Mouse (Mus musculus) embryonic facial prominence, embryonic 12.5 days (tissue): Measurements from ENCODE around the gene Kcnj9. TPM values are rescaled to one million over a fixed set of nuclear protein-coding genes. Genes with fewer than 3 reads are reported as not detected.

Source experiments
- ATAC-seq: fragments of 200-750 bp; cut with Nextera tagmentation; 2 replicates; pipeline ENCODE4 v1.8.0; 2017; ENCODE audit not compliant: insufficient number of reproducible peaks, insufficient read depth, low FRiP score, low TSS enrichment
- H3K27ac ChIP-seq: fragments of 300-500 bp; sonication (generic); 2 replicates; pipeline ENCODE4 v1.5.1; 2016; ENCODE audit warnings: mild to moderate bottlenecking
- H3K27me3 ChIP-seq: fragments of 300-500 bp; sonication (generic); 2 replicates; pipeline ENCODE4 v1.6.1; 2016; ENCODE audit warnings: mild to moderate bottlenecking, moderate library complexity
- H3K36me3 ChIP-seq: fragments of 300-500 bp; sonication (generic); 2 replicates; pipeline ENCODE4 v1.6.1; 2016; ENCODE audit warnings: mild to moderate bottlenecking
- H3K4me1 ChIP-seq: fragments of 300-500 bp; sonication (generic); 2 replicates; pipeline ENCODE4 v1.6.1; 2016
- H3K4me2 ChIP-seq: fragments of 300-500 bp; sonication (generic); replicated peaks from 2 replicates; pipeline ENCODE4 v1.6.1; 2016; ENCODE audit warnings: mild to moderate bottlenecking, moderate library complexity
- H3K4me3 ChIP-seq: fragments of 300-500 bp; sonication (generic); 2 replicates; pipeline ENCODE4 v1.5.1; 2016; ENCODE audit warnings: mild to moderate bottlenecking
- H3K9ac ChIP-seq: fragments of 300-500 bp; sonication (generic); 2 replicates; pipeline ENCODE4 v1.6.1; 2016; ENCODE audit warnings: mild to moderate bottlenecking, moderate library complexity
- H3K9me3 ChIP-seq: fragments of 300-500 bp; sonication (generic); 2 replicates; pipeline ENCODE4 v1.6.1; 2016; ENCODE audit warnings: mild to moderate bottlenecking, moderate library complexity
- WGBS: fragments of 180-500 bp; shearing (Covaris S2); methylation state at CpG from one replicate; pipeline ENCODE4 v1.1.7; 2016; 5-methylcytosine and 5-hydroxymethylcytosine counted together
- polyA plus RNA-seq: library from polyadenylated mRNA; unstranded; fragments of >200 nt; fragmentation: Nextera tagmentation; extraction: Ambion mirVana; gene quantifications from 2 replicates; pipeline ENCODE4 v1.2.1, GENCODE M21; 2016

The Kcnj9 gene
- polyA plus RNA-seq, 1 experiment from 2014 or later = 0.15 TPM

- H3K9me3 ChIP-seq = no peaks in the 10 kb centered on the region
- H3K4me3 ChIP-seq = no peak overlapping the region
- no peaks in the 10 kb centered on the region for H3K27me3 ChIP-seq
- no peak for ATAC-seq
- no peak overlapping the region for H3K4me2 ChIP-seq
- H3K9ac ChIP-seq = no peak overlapping the region
- H3K4me1 ChIP-seq = no peaks in the 10 kb centered on the region
- H3K36me3 ChIP-seq = no peaks in the 10 kb centered on the region
- 86% methylated on average over 10 of the region's 10 CpGs for WGBS
- no peak overlapping the region for H3K27ac ChIP-seq
Measured at GRCm38 (mm10) chr1:172281522-172282254, 47.4 kb downstream of the Kcnj9 start.

DNA sequence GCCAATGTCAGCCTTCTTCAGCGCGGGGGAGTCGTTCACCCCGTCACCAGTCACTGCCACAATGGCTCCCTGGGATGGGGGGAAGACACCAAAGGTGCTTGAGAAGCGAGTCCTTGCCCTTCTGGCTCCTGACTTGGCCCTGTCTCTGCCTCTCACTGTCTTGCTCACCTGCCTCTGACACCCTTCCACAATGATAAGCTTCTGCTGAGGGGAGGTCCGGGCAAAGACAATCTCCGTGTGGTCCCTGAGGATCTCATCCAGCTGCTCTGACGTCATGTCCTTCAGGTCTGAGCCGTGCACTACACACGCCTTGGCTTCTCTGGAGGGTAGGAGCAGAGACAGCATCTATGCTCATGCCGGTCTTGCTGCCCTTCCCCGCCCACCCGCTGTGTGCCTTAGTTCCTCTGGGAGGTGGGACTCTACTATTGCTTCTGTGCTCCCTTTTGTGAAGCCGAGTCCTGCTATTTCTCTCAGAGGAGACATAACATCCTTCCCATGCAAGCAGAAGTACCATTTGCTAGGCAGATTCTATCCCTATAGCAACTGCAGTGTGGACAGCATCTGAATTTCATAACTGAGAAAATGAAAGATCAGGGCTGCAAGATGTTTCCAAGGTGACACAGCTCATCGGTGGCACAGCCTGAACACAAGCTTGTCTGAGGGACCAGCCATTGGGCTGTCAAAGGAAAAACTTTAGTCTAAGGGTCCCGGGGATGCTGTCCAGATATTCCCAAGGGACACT is 49.2 kb downstream of the Kcnj9 start:
- H3K36me3 ChIP-seq = no peaks in the 10 kb centered on the region
- no peaks in the 10 kb centered on the region for H3K27me3 ChIP-seq
- 79% methylated on average over 16 of the region's 16 CpGs for WGBS
- H3K4me3 ChIP-seq = no peak overlapping the region
- no peak overlapping the region for H3K27ac ChIP-seq
- H3K4me2 ChIP-seq = no peak overlapping the region
- H3K9ac ChIP-seq = no peak overlapping the region
- no peaks in the 10 kb centered on the region for H3K4me1 ChIP-seq
- H3K9me3 ChIP-seq = no peaks in the 10 kb centered on the region
- no peak; the same call in 1 of the 2 replicates for ATAC-seq

- WGBS = 89% methylated on average over 13 of the region's 13 CpGs
- no peak; the same call in 1 of the 2 replicates for ATAC-seq
- Histone ChIP-seq H3K4me2 (no peak overlapping the region), H3K27me3 (no peaks in the 10 kb centered on the region), H3K4me3 (no peak overlapping the region), H3K36me3 (no peaks in the 10 kb centered on the region), H3K9me3 (no peaks in the 10 kb centered on the region), H3K27ac (no peak overlapping the region), H3K4me1 (no peaks in the 10 kb centered on the region), H3K9ac (no peak overlapping the region)
Measured at GRCm38 (mm10) chr1:172278328-172278727, 50.8 kb downstream of the Kcnj9 start.

DNA sequence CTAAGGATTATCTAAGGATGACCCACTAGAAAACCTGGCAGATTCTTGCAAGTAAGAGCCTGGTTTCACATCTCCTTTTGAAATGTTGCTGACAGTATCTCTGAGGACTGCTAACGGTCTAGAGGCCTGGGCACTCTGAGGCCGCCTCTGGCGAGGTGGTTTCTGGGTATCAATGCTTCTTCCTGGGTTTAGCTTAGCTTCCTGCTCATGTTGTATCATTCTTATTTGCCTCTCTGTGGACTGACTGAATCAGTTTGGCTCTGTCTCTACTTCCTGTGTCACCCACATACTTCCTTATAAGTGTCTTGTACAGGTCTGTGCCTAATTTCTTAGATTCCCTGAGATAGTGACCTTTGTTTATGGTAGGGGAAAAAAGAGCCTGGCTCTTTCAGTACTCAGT is 51.9 kb downstream of the Kcnj9 start:
- 70% methylated on average over 3 of the region's 3 CpGs for WGBS
- Histone ChIP-seq H3K4me3 (no peak overlapping the region), H3K27ac (no peak overlapping the region), H3K4me1 (no peaks in the 10 kb centered on the region), H3K9me3 (no peaks in the 10 kb centered on the region), H3K27me3 (no peaks in the 10 kb centered on the region), H3K4me2 (no peak overlapping the region), H3K36me3 (no peaks in the 10 kb centered on the region), H3K9ac (no peak overlapping the region)
- ATAC-seq = no peak

DNA sequence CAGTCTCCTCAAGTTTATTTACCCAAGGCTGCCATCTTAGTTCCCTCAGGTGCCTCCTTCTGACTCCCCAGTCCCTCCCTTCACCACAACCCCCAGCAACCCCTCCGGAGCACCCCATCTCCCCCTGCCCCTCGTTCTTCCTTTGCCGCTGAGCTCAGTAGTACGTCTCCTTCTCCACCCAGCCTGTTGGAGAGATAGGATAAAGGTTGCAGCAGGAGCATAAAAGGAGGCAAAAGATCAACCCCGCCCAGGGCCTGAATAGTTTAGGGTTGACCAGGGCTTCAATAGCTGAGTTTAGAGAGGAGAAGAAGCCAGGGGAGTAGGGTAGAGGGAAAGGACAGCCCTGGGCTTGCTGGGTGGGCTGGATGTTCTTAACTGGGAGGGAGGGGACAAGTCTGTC is 54.6 kb downstream of the Kcnj9 start:
- no peak for ATAC-seq

GRCm38 (mm10) chr1:172274116-172274515 is 55.0 kb downstream of the Kcnj9 start:
- Histone ChIP-seq H3K27ac (no peak overlapping the region), H3K9me3 (no peaks in the 10 kb centered on the region), H3K4me1 (no peaks in the 10 kb centered on the region), H3K27me3 (no peaks in the 10 kb centered on the region), H3K4me3 (no peak overlapping the region), H3K9ac (no peak overlapping the region), H3K4me2 (no peak overlapping the region), H3K36me3 (no peaks in the 10 kb centered on the region)
- no peak for ATAC-seq
- WGBS = 41% methylated on average over 5 of the region's 5 CpGs

More for the DNA sequence above, 54.6 kb downstream of the Kcnj9 start:
- no peak overlapping the region for H3K4me3 ChIP-seq
- no peaks in the 10 kb centered on the region for H3K36me3 ChIP-seq
- H3K4me2 ChIP-seq = no peak overlapping the region
- H3K4me1 ChIP-seq = no peaks in the 10 kb centered on the region
- no peaks in the 10 kb centered on the region for H3K27me3 ChIP-seq
- no peak overlapping the region for H3K9ac ChIP-seq
- no peaks in the 10 kb centered on the region for H3K9me3 ChIP-seq
- H3K27ac ChIP-seq = no peak overlapping the region
- WGBS = 66% methylated on average over 5 of the region's 5 CpGs

GRCm38 (mm10) chr1:172273386-172273785 is 55.7 kb downstream of the Kcnj9 start:
- Histone ChIP-seq H3K27me3 (no peaks in the 10 kb centered on the region), H3K36me3 (no peaks in the 10 kb centered on the region), H3K4me3 (no peak overlapping the region), H3K27ac (no peak overlapping the region), H3K9ac (no peak overlapping the region), H3K9me3 (no peaks in the 10 kb centered on the region), H3K4me1 (no peaks in the 10 kb centered on the region), H3K4me2 (no peak overlapping the region)
- no peak for ATAC-seq
- 90% methylated on average over 6 of the region's 6 CpGs for WGBS

GRCm38 (mm10) chr1:172271765-172272164 is 57.4 kb downstream of the Kcnj9 start:
- H3K27me3 ChIP-seq = no peaks in the 10 kb centered on the region
- H3K27ac ChIP-seq = no peak overlapping the region
- H3K36me3 ChIP-seq = no peaks in the 10 kb centered on the region
- H3K4me3 ChIP-seq = no peak overlapping the region
- H3K4me2 ChIP-seq = no peak overlapping the region
- no peak overlapping the region for H3K9ac ChIP-seq
- no peak for ATAC-seq
- WGBS = 72% methylated on average over 10 of the region's 10 CpGs
- H3K4me1 ChIP-seq = no peaks in the 10 kb centered on the region
- no peaks in the 10 kb centered on the region for H3K9me3 ChIP-seq

DNA sequence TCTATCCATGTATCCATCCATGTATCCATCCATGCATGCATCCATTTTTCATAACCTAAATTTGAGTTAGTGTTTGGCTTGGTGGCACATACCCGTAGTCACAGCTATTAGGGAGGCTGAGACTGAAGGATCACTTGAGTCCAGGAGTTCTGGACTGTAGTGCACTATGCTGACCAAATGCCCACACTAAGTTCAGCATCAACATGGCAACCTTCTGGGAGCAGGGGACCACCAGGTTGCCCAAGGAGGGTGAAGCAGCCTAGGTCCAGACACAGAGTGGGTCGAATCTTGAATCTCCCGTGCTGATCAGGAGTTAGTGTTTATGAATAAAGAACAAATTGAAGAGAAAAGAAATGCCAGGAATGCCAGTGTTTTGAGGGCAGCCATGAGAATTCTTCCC is 57.9 kb downstream of the Kcnj9 start:
- H3K27me3 ChIP-seq = no peaks in the 10 kb centered on the region
- no peak overlapping the region for H3K9ac ChIP-seq
- no peak for ATAC-seq
- no peaks in the 10 kb centered on the region for H3K36me3 ChIP-seq
- H3K4me2 ChIP-seq = no peak overlapping the region
- 91% methylated on average over 3 of the region's 3 CpGs for WGBS
- no peaks in the 10 kb centered on the region for H3K4me1 ChIP-seq
- no peaks in the 10 kb centered on the region for H3K9me3 ChIP-seq
- no peak overlapping the region for H3K27ac ChIP-seq
- H3K4me3 ChIP-seq = no peak overlapping the region

Other genes with a start within 250 kb of the Kcnj9 start
- gene Copa, start 246.8 kb downstream of the Kcnj9 start, polyA plus RNA-seq = 231 and 236 TPM in 2 replicates
- gene Ncstn, start 246.5 kb downstream of the Kcnj9 start, polyA plus RNA-seq = 106 and 107 TPM in 2 replicates
- 168 and 169 TPM in 2 replicates for gene Pex19, start 202.6 kb downstream of the Kcnj9 start, polyA plus RNA-seq
- 165 and 171 TPM in 2 replicates for gene Dcaf8, start 181.2 kb downstream of the Kcnj9 start, polyA plus RNA-seq
- 118 TPM in 2 replicates for gene Pea15a, start 122.5 kb downstream of the Kcnj9 start, polyA plus RNA-seq
- 3.3 and 3.6 TPM in 2 replicates for gene Casq1, start 109.5 kb downstream of the Kcnj9 start, polyA plus RNA-seq
- not detected in 2 replicates for gene Atp1a4, start 70.9 kb downstream of the Kcnj9 start, polyA plus RNA-seq
- 45.4 and 45.8 TPM in 2 replicates for gene Igsf8, start 67.7 kb downstream of the Kcnj9 start, polyA plus RNA-seq
- gene Atp1a2, start 31.3 kb downstream of the Kcnj9 start, polyA plus RNA-seq = 4.5 and 4.7 TPM in 2 replicates
- 0.06 and 0.08 TPM in 2 replicates for gene Kcnj10, start 11.9 kb upstream of the Kcnj9 start, polyA plus RNA-seq
- gene Pigm, start 47.2 kb upstream of the Kcnj9 start, polyA plus RNA-seq = 9.9 and 10.3 TPM in 2 replicates
- gene Slamf9, start 146.0 kb upstream of the Kcnj9 start, polyA plus RNA-seq = 0.41 and 0.51 TPM in 2 replicates
- 79.5 and 84.3 TPM in 2 replicates for gene Igsf9, start 152.5 kb upstream of the Kcnj9 start, polyA plus RNA-seq
- 80.2 and 80.4 TPM in 2 replicates for gene Tagln2, start 170.7 kb upstream of the Kcnj9 start, polyA plus RNA-seq
- gene Cfap45, start 191.5 kb upstream of the Kcnj9 start, polyA plus RNA-seq = 0.95 and 1.1 TPM in 2 replicates
- 0.24 TPM in 1 of 2 replicates, not detected in the other for gene Vsig8, start 226.6 kb upstream of the Kcnj9 start, polyA plus RNA-seq